Mouse (Mus musculus) cerebellum, adult (tissue): ENCODE measurements at regions not wholly inside any gene's neighbourhood (a gene's known extent, or its start where the extent isn't known, plus 50 kb on each side); places are given as distances from the start of the nearest gene placed in this dataset.

Source experiments
- ATAC-seq: cut with Nextera tagmentation; 2 replicates; pipeline ENCODE4 v1.9.2; 2017; ENCODE audit warnings: mild to moderate bottlenecking, moderate library complexity, mixed read lengths; ENCODE audit not compliant: insufficient number of reproducible peaks, low FRiP score, low TSS enrichment

DNA sequence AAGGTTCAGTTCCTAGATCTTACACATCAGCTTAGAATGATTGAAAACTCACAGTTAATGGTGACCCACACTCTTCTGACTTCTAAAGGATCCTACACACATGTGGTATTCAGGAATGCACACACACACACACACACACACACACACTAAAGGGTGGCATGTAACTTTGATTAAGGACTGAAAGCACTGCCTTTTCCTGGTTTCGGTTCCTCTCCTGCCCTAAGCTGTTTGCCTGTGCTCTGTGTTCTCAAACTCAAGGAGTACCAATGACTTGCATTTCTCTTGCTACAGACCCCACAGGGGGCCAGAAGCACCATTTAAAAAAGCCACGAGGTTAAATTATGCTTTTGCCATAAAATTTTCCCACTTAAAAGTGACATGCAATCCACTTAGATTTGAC is 327.8 kb upstream of the Klf4 start:
- ATAC-seq, result no peak

DNA sequence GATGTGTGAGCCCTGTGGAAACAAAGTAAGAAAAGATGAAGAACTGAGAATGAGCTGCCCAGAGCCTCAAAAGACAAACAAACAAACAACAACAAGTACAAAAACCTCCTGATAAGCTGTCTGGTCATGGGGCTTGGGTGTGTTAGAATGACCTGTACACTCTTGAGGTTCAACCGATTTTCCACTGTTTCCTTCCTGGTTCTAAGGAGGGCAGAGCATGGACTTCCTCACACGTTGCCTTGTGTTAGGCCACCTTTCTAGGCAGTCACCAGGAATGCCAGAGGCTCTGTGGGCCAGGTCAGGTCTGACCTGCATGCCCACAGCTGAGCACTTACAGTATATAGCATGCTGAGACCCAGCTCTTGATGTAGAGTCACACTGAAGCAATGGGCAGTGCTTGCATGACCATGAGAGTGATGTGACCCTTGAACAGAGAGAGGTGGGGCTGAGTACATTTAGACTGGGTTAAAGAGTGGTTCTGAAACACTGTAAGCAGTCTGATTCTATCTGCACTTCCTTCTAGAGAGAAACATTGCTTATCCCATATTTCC is 327.0 kb upstream of the Klf4 start:
- ATAC-seq, result no peak

- no peak for ATAC-seq
These were observed 319.2 kb upstream of the Klf4 start for GRCm38 (mm10) chr4:55851430-55851829.

- no peak for ATAC-seq
These were observed 318.8 kb upstream of the Klf4 start for GRCm38 (mm10) chr4:55851027-55851426.

DNA sequence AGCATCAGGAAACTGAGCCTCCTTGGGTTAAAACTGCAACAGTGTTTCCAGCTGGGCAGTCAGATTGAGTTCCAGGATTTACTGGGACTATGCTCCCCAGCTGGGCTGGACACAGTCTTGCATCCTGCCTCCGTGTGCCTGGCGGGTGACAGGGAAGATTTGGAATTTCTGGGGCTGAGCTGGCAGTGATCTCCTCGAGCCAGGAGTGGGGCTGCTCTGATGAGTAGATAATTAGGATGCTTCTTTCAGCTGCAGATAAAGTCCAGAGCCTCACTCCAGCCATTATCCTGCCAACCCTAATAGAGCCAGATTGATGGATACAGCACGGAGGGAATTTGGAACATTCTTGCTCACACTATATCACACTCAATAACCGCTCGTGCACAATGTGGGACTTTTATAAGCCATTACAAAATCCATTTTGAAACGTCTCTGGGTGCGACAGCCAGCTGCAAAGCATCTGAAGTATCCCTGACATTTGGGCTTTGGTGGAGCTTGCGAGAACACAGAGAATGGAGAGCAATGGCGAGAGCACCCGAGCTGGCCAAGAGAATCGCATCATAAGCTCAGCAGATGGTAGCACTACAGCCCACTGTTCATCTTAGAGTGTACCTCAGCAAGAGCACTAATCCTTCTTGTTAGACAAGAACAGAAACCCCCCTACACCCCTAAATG is 311.6 kb upstream of the Klf4 start:
- no peak for ATAC-seq

DNA sequence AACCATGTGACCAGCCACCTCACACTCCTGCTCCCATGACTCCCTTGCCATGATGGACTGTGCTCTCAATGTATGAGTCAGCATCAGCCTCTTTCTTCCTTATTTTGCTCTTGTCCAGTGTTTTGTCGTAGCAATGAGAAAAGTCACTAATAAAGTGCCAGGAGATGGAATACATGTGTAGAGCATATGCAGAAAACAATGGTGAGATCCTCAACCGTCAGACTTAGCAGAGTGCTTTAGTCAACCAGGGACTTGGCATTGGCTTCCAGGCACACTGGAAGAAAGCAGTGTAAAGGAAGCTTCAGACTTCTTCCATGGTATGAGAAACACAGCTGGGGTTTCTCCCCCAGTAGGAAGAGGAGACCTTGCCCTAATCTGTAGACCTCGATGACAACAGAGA is 306.3 kb upstream of the Klf4 start:
- no peak for ATAC-seq

DNA sequence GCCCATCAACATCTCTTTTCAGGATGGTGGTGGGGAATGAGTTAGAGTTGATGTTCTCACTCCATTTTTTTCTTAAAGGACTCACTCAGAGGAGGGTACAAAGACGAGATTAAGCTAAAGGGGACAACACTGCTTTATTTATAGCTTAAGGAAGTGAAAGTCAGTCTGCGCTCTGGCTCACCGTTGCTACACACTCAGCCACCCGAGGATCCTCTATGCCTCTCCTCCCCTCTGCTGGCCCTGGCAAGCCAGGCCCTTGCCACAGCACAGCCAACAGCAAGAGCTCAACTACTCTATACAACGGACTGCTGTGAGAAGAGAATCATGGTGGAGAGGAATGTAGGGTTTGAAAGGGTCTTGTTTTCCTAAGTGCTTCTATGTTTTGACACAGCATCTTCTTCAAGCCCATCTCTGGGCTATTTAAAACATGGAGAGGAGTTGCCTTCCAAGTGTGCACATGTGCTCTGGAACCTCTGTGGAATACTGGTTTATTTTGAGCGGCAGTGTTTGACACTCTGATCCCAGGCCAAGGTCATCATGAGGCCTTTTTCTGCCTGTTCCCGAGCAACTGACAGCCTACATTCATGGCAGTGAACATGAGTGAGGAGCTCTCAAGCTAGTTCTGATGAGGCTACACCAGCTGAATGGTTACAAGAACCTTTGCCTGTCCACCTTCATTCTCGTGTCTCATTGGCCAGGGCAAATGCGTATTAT is 291.9 kb upstream of the Klf4 start:
- ATAC-seq, result no peak

- no peak for ATAC-seq
These were observed 291.3 kb upstream of the Klf4 start for GRCm38 (mm10) chr4:55823583-55823982.

DNA sequence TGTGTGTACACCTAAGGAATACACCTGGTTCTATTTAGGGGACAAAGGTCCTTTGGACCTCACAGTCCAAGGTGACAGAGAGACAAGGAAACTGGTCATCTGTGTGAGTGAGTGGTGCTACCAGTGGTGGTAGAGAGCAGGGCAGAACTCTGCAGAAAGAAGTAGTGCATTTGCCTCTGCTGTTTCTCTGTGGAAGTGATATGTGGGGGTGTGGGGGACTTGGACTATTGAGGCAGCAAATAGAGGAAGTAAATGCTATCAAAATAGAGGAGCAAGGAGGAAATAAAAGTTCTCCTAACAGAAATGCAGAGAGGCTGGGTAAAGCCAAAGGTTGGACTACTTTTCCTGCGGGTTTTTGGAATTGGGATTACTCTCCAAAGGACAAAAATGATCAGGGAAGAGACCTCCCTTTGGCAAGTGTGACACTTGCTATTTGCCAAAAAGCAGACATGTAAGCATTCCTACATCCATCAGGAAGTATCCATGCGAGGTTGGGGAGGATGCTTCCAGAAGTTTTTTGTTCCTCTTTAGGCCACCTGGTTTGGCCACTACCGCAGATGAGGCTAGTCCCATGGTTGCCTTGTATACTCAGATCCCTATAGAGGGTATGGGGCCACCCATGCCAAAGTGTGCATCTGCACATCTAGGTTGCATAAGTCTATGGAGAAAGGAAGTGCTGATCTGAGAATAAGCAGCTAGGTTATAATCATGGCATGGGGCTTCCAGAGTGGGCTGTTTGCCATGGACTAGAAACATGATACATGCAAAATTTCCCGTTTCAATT is 285.0 kb upstream of the Klf4 start:
- no peak for ATAC-seq

DNA sequence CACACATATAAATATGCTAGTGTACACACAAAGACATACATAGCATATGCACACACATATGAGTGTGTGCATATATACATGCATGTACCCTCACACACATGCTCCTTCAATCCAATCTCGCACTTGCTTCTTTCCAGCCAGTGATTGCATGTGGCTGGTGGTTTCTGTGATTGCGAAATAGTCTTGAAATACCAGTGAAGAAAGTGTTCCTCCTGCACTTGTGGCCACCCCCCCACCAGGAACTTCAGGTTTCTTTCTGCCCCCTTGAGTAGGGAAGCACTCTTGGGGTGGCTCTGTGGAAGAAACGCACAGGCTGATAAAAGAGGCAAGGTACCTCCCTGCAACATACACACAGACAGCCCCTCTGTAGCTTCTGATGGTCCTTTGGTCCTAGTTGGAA is 283.6 kb upstream of the Klf4 start:
- ATAC-seq, result no peak

GRCm38 (mm10) chr4:55812846-55813245 is 280.6 kb upstream of the Klf4 start:
- no peak for ATAC-seq

- ATAC-seq, result no peak
These were observed 279.4 kb upstream of the Klf4 start for GRCm38 (mm10) chr4:55811656-55812055.

DNA sequence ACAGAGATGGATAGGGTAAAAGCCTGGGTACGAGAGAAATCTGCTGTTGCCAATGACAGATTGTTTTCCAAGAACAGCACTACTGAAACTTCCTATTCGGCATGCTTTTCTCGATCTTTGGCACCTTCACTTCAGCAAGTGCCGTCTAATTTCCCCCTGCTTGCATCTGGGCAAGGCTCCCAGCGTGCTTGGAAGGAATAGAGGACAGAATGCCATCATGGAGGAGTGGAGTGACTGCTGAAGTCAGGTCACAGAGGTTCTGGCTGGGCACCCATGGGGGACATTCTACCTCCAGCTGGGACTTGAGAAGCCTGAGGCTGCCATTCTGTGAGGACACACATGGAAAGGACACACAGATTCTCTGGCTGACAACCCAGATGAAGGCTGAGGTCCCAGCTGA is 276.2 kb upstream of the Klf4 start:
- no peak for ATAC-seq

DNA sequence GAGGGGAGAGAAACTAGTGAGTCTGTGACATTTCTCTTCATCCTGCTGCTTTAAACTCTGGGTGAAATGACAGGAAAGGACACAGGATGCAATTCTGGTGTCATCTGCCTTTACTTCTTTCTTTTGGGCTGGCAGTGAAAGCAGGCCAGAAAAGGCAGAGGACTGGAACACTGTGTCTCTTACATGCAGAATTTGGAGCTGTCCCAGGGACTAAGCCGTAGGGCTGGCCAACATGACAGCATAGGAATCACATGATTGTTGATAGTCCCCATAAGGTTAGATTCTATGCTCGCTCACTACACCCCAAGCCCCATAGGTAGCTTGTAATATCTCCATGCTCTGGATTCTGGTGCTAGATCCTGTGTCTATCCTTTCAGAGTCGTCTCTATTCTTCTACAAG is 274.5 kb upstream of the Klf4 start:
- ATAC-seq, result no peak

DNA sequence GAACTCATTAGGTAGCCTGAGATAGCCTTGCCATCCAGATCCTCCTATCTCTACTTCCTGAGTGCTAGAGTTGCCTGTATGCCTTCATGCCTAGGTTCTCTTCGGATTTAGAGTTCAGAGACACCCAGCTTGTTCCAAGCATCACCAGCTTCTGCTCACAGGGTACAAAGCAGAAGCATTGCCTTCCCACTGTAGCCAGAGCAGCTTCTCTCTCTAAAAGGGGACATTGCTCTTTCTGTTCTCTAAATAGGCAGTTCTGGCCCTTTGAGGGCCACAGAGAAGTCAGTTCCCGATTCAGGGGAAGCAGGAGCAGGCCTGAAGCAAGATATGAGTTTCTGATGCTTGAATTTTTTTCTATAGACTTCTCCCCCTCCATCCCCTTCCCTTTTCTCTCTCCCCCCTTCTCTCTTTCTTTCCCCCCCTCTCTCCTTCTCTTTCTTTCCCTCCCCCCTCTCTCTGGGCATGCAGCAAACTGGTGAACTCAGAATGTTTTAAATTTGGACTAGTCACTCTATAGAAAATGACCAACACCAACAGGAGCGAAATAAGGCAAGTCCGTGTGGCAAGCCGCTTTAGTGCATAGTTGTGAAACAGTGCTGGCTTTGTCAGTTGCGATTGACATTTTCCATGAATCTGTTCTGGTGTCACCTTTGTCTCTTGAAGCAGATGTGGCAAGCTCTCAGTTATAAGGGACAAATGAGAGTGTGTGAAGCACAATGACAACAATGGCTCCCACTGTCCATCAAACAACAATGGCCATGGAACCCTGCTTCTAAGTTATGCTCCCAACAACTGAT is 273.2 kb upstream of the Klf4 start:
- ATAC-seq, result no peak

- ATAC-seq, result no peak
These were observed 269.8 kb upstream of the Klf4 start for GRCm38 (mm10) chr4:55802101-55802500.

DNA sequence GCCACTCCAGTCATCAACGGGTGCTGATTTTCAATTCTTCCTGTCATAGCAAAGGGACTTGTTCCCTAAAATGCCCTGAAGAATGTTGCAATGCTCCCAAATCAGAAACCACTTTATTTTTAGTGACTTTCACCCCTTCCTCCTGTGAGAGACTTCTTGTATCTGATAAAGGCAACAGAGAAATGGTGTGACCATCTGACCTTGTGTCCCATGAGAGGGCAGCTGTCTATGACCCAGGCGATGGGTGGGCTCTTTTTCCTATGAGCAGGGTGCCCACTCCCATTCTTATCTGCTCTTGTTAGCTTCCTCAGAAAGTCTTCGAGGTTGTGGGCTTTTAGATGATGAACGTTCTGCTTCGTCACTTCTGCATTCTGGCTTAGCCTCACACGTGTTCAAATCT is 265.8 kb upstream of the Klf4 start:
- ATAC-seq, result no peak

- ATAC-seq, result no peak
These were observed 249.1 kb upstream of the Klf4 start for GRCm38 (mm10) chr4:55781329-55781847.

DNA sequence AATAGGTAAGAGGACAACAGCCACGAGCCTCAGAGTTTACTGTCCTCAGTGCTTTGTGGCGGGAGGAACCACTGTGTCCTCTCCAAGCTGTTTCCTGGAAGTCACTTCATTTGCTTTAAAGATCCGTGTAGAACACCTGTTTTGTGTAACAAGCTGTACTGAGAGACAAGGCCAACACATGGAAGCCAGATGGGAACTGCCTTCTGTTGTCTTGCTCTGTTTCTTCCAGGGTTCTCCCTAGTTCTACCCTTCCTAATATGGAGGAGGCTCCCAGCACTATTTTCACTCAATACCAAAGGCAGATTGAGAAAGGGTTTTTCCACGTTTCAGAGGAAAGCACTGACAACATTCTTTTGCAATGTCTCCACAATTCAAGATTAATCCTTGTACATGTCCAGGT is 247.3 kb upstream of the Klf4 start:
- no peak for ATAC-seq

DNA sequence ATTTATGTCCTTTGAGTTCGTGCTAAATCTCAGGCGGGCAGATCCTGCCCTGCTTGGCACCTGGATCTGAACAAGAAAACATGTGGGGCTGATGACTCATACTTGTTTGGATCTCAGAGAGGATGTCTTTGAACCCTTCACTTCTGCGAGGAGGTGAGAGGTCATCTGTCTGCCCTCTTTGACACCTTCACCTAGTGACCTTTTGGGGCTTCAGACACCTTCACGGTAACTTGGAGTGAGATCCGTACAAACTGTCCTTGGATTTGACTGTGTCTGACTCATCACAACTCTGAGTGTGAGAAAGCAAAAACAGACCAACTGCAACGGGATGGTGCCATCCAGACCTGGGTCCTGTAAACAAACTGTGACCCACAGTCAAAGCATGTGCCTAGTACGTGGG is 243.6 kb upstream of the Klf4 start:
- ATAC-seq, result 0 out of 2 replicates have a peak, but pooled peaks have one; percentile 16
